Mouse (Mus musculus): Measurements from ENCODE around the gene Ndufv3. TPM values are rescaled to one million over a fixed set of nuclear protein-coding genes. Genes with fewer than 3 reads are reported as not detected.

Ndufv3 gene
- polyA plus RNA-seq, 2 experiments, result 65.5 to 194 TPM

GRCm38 (mm10) chr17:31574662-31575061 lies 54.7 kb downstream of the Ndufv3 start:
- ATAC-seq (ENCODE audit: insufficient read depth) (no peak), DNase-seq (ENCODE audit: low read depth in 3 of 3, low spot score in 3 of 3) (no peak)
- no peaks in the 10 kb centered on the region for H3K36me3 ChIP-seq (replicated peaks; ENCODE audit: control insufficient read depth, insufficient read depth, low read depth)
- H3K27me3 ChIP-seq (ENCODE audit: control insufficient read depth, insufficient read depth, low read length), result no peaks in the 10 kb centered on the region
- H3K9ac ChIP-seq (replicated peaks), result no peak overlapping the region
- WGBS (ENCODE audit: insufficient replicate concordance), result 55% methylated on average over 7 of the region's 7 CpGs
- no peaks in the 10 kb centered on the region for H3K9me3 ChIP-seq (ENCODE audit: control insufficient read depth, low read length)
- H3K4me1 ChIP-seq (replicated peaks; ENCODE audit: control insufficient read depth in 2 of 2, insufficient read depth in 2 of 2, low read length in 1 of 2), result no peaks in the 10 kb centered on the region
- no peak overlapping the region for H3K27ac ChIP-seq
- TF ChIP-seq CTCF (IDR thresholded peaks at IDR 0.05; ENCODE audit: low read depth), result no peak
- no peak for TF ChIP-seq EP300 (IDR thresholded peaks at IDR 0.05; ENCODE audit: low read depth)
- H3K4me3 ChIP-seq (ENCODE audit: insufficient read depth in 1 of 2, low read depth in 2 of 2, low read length in 2 of 2), result no peak overlapping the region
- no peak overlapping the region for H3K4me2 ChIP-seq (ENCODE audit: low read depth)

DNA sequence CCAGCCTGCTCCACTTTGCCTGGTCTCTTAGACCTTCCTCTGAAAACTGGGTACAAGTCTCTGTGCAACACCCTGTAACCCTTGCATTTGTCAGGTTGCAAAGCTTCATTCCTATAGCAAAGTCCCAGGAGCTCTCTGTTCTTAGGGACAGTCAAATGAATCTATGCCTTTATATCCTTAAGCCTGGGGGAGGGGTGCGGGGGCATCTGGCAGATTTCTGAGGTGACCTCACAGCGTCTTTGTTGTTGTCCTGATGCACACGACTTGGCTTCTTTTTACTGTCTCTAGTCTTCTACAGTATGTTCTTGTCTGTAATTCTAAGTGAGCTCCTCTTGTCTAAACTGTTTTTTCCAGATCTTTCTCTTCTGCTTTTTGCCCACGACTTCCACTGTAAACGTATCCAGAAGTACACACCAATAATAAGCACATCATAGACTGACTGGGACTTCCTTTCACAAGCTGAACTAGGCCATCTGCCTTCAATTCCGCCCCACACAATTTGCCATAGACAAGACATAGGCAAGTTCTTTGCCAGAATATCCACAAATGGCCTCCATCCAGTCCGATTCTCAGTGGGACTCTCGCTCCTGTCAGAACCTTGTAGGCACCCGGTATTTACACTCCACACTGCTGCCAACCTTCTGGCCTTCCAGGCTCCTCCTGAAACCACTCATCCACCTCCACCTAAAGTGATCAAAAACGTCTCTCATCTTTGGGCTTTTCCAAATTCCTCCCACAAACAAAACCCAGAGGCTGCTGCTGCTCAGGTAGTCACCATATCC lies 56.7 kb downstream of the Ndufv3 start:
- Histone ChIP-seq H3K9me3 (ENCODE audit: control insufficient read depth, low read length) (no peaks in the 10 kb centered on the region), H3K4me1 (replicated peaks; ENCODE audit: control insufficient read depth in 2 of 2, insufficient read depth in 2 of 2, low read length in 1 of 2) (no peaks in the 10 kb centered on the region), H3K27me3 (ENCODE audit: control insufficient read depth, insufficient read depth, low read length) (no peaks in the 10 kb centered on the region), H3K4me3 (ENCODE audit: insufficient read depth in 1 of 2, low read depth in 2 of 2, low read length in 2 of 2) (no peak overlapping the region), H3K36me3 (replicated peaks; ENCODE audit: control insufficient read depth, insufficient read depth, low read depth) (no peaks in the 10 kb centered on the region), H3K9ac (replicated peaks) (no peak overlapping the region), H3K4me2 (ENCODE audit: low read depth) (no peak overlapping the region), H3K27ac (no peak overlapping the region)
- DNase-seq (ENCODE audit: low read depth in 3 of 3, low spot score in 3 of 3) (no peak), ATAC-seq (ENCODE audit: insufficient read depth) (no peak)
- TF ChIP-seq EP300 (IDR thresholded peaks at IDR 0.05; ENCODE audit: low read depth) (no peak), CTCF (IDR thresholded peaks at IDR 0.05; ENCODE audit: low read depth) (no peak)
- 61% methylated on average over 10 of the region's 10 CpGs for WGBS (ENCODE audit: insufficient replicate concordance)

DNA sequence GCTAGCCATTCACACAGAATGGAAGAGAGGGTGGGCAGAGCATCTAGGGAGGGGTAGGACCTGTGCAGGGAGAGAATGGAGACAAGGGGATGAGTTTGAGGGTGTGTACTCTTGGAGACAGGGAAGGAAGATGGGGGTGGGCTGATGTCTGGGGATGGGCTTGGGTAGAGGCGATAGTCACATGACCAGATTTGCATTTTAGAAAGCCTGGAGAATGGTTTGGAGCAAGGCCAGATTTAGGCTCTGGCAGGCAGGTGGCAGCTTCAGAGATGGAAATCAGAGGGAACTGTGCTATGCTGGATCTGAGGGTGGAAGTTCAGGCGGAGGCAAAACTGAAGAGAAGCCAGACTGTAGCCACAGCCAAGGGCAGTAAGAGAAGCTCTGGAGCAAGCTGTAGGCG lies 60.4 kb downstream of the Ndufv3 start:
- no peak for DNase-seq (ENCODE audit: low read depth in 3 of 3, low spot score in 3 of 3)
- Histone ChIP-seq H3K4me1 (replicated peaks; ENCODE audit: control insufficient read depth in 2 of 2, insufficient read depth in 2 of 2, low read length in 1 of 2) (no peaks in the 10 kb centered on the region), H3K9me3 (ENCODE audit: control insufficient read depth, low read length) (no peaks in the 10 kb centered on the region), H3K9ac (replicated peaks) (no peak overlapping the region), H3K36me3 (replicated peaks; ENCODE audit: control insufficient read depth, insufficient read depth, low read depth) (no peaks in the 10 kb centered on the region), H3K4me2 (ENCODE audit: low read depth) (no peak overlapping the region), H3K27ac (no peak overlapping the region), H3K27me3 (ENCODE audit: control insufficient read depth, insufficient read depth, low read length) (no peaks in the 10 kb centered on the region), H3K4me3 (ENCODE audit: insufficient read depth in 1 of 2, low read depth in 2 of 2, low read length in 2 of 2) (no peak overlapping the region)
- TF ChIP-seq CTCF (IDR thresholded peaks at IDR 0.05; ENCODE audit: low read depth) (no peak), EP300 (IDR thresholded peaks at IDR 0.05; ENCODE audit: low read depth) (no peak)
- no peak for ATAC-seq (ENCODE audit: insufficient read depth)
- 65% methylated on average over 3 of the region's 3 CpGs for WGBS (ENCODE audit: insufficient replicate concordance)

Small RNAs within 50 kb of the gene (microRNA-seq; reads per million reads assigned to microRNA genes)
- not detected for gene Gm24970

Other genes starting within 250 kb of the Ndufv3 start
- gene Rsph1, start 242.7 kb upstream of the Ndufv3 start, polyA plus RNA-seq (2012; rRNA removed), result 0.04 and 0.08 TPM in 2 replicates
- gene Rsph1, start 242.7 kb upstream of the Ndufv3 start, polyA plus RNA-seq (2014; fragmentation: Nextera tagmentation; extraction: Ambion mirVana), result 0.14 and 0.22 TPM in 2 replicates
- gene Slc37a1, start 233.3 kb upstream of the Ndufv3 start, polyA plus RNA-seq (2012; rRNA removed), result 1.9 and 2.3 TPM in 2 replicates
- gene Slc37a1, start 233.3 kb upstream of the Ndufv3 start, polyA plus RNA-seq (2014; fragmentation: Nextera tagmentation; extraction: Ambion mirVana), result 1.2 and 1.9 TPM in 2 replicates
- 3.6 TPM in 2 replicates for gene Pde9a, start 133.9 kb upstream of the Ndufv3 start, polyA plus RNA-seq (2012; rRNA removed)
- 2.8 and 3.4 TPM in 2 replicates for gene Pde9a, start 133.9 kb upstream of the Ndufv3 start, polyA plus RNA-seq (2014; fragmentation: Nextera tagmentation; extraction: Ambion mirVana)
- gene Wdr4, start 135 bp upstream of the Ndufv3 start, polyA plus RNA-seq (2012; rRNA removed), result 13.7 and 14.1 TPM in 2 replicates
- gene Wdr4, start 135 bp upstream of the Ndufv3 start, polyA plus RNA-seq (2014; fragmentation: Nextera tagmentation; extraction: Ambion mirVana), result 20.8 and 21.1 TPM in 2 replicates
- 5.5 and 7.0 TPM in 2 replicates for gene Pknox1, start 44.6 kb downstream of the Ndufv3 start, polyA plus RNA-seq (2012; rRNA removed)
- gene Pknox1, start 44.6 kb downstream of the Ndufv3 start, polyA plus RNA-seq (2014; fragmentation: Nextera tagmentation; extraction: Ambion mirVana), result 10.6 and 11.8 TPM in 2 replicates
- gene Cbs, start 117.1 kb downstream of the Ndufv3 start, polyA plus RNA-seq (2012; rRNA removed), result 14.6 and 15.7 TPM in 2 replicates
- 13.1 and 14.9 TPM in 2 replicates for gene Cbs, start 117.1 kb downstream of the Ndufv3 start, polyA plus RNA-seq (2014; fragmentation: Nextera tagmentation; extraction: Ambion mirVana)
- 90.4 and 145 TPM in 2 replicates for gene U2af1, start 138.8 kb downstream of the Ndufv3 start, polyA plus RNA-seq (2012; rRNA removed)
- gene U2af1, start 138.8 kb downstream of the Ndufv3 start, polyA plus RNA-seq (2014; fragmentation: Nextera tagmentation; extraction: Ambion mirVana), result 83.3 and 83.8 TPM in 2 replicates
- not detected in 2 replicates for gene Cryaa, start 157.7 kb downstream of the Ndufv3 start, polyA plus RNA-seq (2012; rRNA removed)
- gene Cryaa, start 157.7 kb downstream of the Ndufv3 start, polyA plus RNA-seq (2014; fragmentation: Nextera tagmentation; extraction: Ambion mirVana), result not detected in 2 replicates